Mouse (Mus musculus): ENCODE data around the gene Cstad.

DNA sequence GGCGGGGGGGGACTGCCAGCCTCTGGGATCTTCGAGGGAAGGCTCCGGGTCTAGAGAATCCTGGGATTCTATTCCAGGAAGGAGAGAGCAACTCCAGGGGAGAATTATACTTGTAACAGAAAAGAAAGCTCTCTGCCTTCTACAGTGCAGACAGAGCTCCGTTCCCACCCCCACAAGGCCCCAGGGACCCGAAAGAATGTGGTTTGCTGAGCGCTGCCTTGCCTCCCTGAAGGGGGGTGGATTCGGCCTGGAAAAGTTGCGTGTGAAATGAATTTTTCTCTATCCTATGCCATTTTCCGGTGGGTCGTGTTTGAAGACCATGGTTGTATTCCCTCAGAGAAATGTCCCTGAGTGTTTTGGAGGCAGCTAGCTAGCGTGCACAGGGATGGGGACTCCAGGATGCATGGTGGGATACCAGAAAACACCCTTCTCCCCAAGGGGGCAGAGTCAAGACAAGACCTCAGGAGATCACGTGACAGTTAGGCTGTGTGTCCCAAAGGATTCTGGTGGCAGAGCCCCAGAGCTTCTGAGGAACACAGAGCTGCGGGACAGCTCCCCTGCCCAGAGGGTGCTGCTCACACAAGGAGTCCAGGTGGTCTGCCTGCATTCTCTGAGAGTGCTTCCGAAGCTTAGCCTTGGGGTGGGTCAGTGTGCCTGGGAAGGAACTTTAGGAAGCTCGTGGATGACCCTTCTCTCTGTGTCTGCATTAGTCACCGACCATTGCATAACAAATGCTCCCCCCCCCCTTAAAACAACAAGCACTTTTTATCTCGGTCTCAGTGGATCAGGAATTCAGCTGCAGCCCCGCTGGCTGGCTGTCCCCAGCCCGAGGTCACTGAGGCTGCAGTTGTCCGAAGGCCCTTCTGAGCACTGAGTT, 6.4 kb downstream of the Cstad start:
- no peak for TF ChIP-seq CTCF (IDR thresholded peaks at IDR 0.05; ENCODE audit: extremely low read depth, insufficient read length, insufficient replicate concordance, low read depth, low read length)
- no peak for TF ChIP-seq POLR2A (IDR thresholded peaks at IDR 0.05; ENCODE audit: low read depth, low read length)
